Mouse (Mus musculus) C2C12 (cell line): ENCODE measurements around the gene Sema6c. TPM values are rescaled to one million over a fixed set of nuclear protein-coding genes. Genes with fewer than 3 reads are reported as not detected.
"Not testable (repeated sequence)": the region's sequence is repeated elsewhere in the genome, so short reads cannot be mapped to it uniquely, and the experiment has no call there.

Source experiments
- H3K27me3 ChIP-seq: one replicate; pipeline ENCODE4 v1.6.1; 2011; ENCODE audit not compliant: control insufficient read depth, insufficient read depth, insufficient read length
- H3K36me3 ChIP-seq: one replicate; pipeline ENCODE4 v1.6.1; 2011; ENCODE audit not compliant: control insufficient read depth, insufficient read depth
- H3K4me3 ChIP-seq: one replicate; pipeline ENCODE4 v1.5.1; 2011; ENCODE audit warnings: mild to moderate bottlenecking, control low read depth; ENCODE audit not compliant: poor library complexity, insufficient read depth, severe bottlenecking
- H3K79me2 ChIP-seq: one replicate; pipeline ENCODE4 v1.6.1; 2011; ENCODE audit not compliant: control insufficient read depth, insufficient read depth
- H3K79me3 ChIP-seq: one replicate; pipeline ENCODE4 v1.6.1; 2011; ENCODE audit warnings: low read depth, control low read depth
- H3ac ChIP-seq: one replicate; pipeline ENCODE3; 2011; ENCODE audit warnings: low read depth; ENCODE audit not compliant: control insufficient read depth, insufficient read length
- CEBPB ChIP-seq: IDR thresholded peaks from one replicate; pipeline ENCODE4 v1.6.1; 2011; ENCODE audit warnings: low read depth, mild to moderate bottlenecking, control low read depth, moderate library complexity
- CTCF ChIP-seq: IDR thresholded peaks from one replicate; pipeline ENCODE4 v1.5.1; 2011; ENCODE audit not compliant: control insufficient read depth, insufficient read depth, insufficient read length
- FOSL1 ChIP-seq: IDR thresholded peaks from one replicate; pipeline ENCODE4 v1.8.0; 2011; ENCODE audit warnings: mild to moderate bottlenecking, low read length; ENCODE audit not compliant: poor library complexity, insufficient read depth, severe bottlenecking
- MAX ChIP-seq: IDR thresholded peaks from one replicate; pipeline ENCODE4 v1.6.1; 2011; ENCODE audit warnings: mild to moderate bottlenecking, control low read depth
- MYOD1 ChIP-seq: IDR thresholded peaks from one replicate; pipeline ENCODE4 v1.6.1; 2011; ENCODE audit warnings: low read depth; ENCODE audit not compliant: control insufficient read depth, insufficient read length
- MYOG ChIP-seq: IDR thresholded peaks from one replicate; pipeline ENCODE4 v1.6.1; 2011; ENCODE audit not compliant: control insufficient read depth, insufficient read length; ENCODE audit errors: extremely low read depth
- USF1 ChIP-seq: IDR thresholded peaks from one replicate; pipeline ENCODE4 v1.6.1; 2011; ENCODE audit warnings: low read depth, mild to moderate bottlenecking, control low read depth, moderate library complexity
- polyA plus RNA-seq: library from polyadenylated mRNA; unstranded; fragments of >200 nt; fragmentation: generic; extraction: Trizol; gene quantifications from one replicate; pipeline ENCODE4 v1.2.1, GENCODE M21; 2012; ENCODE audit warnings: missing spikeins

Sema6c gene
- polyA plus RNA-seq, 1 experiment: 5.4 TPM

DNA sequence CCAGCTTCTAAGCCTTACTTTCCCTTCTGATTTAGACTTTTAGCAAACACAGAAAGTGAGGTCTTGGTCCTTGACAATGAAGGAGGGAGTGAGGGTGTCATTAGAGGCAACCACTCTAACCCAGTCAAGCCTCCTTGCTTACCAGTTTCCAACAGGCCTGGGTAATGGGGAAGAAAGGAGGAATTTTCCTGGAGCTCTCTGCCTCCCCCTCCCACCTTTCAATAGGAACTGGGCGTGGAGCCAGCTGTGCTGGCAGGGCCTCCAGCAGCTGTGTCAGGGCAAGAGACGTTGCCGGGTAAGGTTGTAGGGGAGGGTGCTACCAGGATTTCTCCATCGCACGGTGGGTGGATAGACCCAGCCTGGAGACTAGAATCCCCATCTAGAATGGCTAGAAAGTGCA is 35.3 kb upstream of the Sema6c start:
- Histone ChIP-seq H3K36me3 (peaks cover 38% of the 10 kb centered on the region), H3K27me3 (no peaks in the 10 kb centered on the region), H3K79me2 (no peaks in the 10 kb centered on the region), H3ac (no peak overlapping the region), H3K4me3 (no peak overlapping the region), H3K79me3 (no peaks in the 10 kb centered on the region)
- TF ChIP-seq MAX: no peak
- TF ChIP-seq CEBPB: no peak
- no peak for TF ChIP-seq FOSL1

DNA sequence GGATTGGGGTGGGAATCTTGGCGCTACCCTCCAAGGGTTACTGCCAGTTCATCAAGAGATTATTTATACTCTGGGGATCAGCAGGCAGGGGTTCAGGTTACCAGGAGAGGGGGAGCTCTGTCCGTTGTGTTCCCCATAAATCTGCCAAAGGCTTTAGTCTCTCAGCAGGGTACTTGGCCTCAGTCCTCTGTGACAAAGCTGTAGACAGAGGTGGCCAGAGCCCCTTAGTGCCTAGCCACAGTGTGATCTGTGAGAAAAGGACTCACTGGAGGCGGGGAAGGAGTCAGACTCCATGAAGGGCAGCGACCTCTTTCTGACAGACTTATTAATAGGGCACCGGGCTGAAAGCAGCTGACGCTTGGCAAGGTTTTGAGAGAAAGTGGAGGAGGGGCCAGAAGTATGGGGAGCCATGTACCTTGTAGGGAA is 31.0 kb upstream of the Sema6c start:
- Histone ChIP-seq H3K79me2 (peaks cover 5% of the 10 kb centered on the region), H3K36me3 (peaks cover 11% of the 10 kb centered on the region), H3K79me3 (no peaks in the 10 kb centered on the region), H3ac (no peak overlapping the region), H3K27me3 (no peaks in the 10 kb centered on the region), H3K4me3 (no peak overlapping the region)
- TF ChIP-seq MAX: no peak
- no peak for TF ChIP-seq MYOD1
- no peak for TF ChIP-seq CEBPB
- TF ChIP-seq MYOG: no peak
- TF ChIP-seq FOSL1: no peak
- no peak for TF ChIP-seq CTCF
- TF ChIP-seq USF1: no peak

DNA sequence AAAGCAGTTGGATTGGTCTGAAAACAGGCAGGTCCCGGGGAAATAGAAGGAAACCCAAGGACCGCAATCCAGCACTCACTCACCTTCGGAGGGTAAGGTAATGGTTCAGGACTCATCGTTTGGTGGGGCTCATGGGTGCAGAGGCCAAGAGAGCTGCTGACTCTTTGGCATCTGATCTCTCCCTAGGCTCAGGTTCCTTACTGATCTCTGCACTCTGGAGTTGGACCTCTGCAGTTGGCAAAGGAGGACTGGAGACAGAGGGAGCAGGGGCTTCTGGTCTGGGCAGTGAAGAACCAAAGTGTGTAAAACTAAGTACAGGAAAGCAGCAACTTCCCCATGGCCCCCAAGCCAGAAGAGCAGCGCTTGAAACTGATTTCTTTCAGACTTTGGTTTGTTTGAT is 30.2 kb upstream of the Sema6c start:
- H3K27me3 ChIP-seq: no peaks in the 10 kb centered on the region
- no peaks in the 10 kb centered on the region for H3K79me3 ChIP-seq
- peaks cover 3% of the 10 kb centered on the region for H3K36me3 ChIP-seq
- no peak overlapping the region for H3ac ChIP-seq
- peaks cover 5% of the 10 kb centered on the region for H3K79me2 ChIP-seq
- no peak overlapping the region for H3K4me3 ChIP-seq
- TF ChIP-seq MAX (no peak), FOSL1 (no peak), USF1 (no peak), MYOG (no peak), CTCF (no peak), CEBPB (no peak), MYOD1 (no peak)

DNA sequence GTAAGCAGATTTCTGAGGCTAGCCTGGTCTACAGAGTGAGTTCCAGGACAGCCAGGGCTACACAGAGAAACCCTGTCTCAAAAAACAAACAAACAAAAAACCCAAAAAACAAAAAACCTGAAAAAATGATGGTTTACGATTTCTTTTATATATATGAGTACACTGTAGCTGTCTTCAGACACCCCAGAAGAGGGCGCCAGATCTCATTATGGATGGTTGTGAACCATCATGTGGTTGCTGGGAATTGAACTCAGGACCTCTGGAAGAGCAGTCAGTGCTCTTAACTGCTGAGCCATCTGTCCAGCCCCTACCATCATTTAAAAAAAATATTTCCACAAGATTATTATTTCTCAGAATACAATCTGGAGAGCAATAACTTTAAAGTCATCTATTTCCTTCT is 27.9 kb upstream of the Sema6c start:
- H3ac ChIP-seq, H3K4me3 ChIP-seq, H3K27me3 ChIP-seq, H3K36me3 ChIP-seq, H3K79me2 ChIP-seq, H3K79me3 ChIP-seq: not testable (repeated sequence)

DNA sequence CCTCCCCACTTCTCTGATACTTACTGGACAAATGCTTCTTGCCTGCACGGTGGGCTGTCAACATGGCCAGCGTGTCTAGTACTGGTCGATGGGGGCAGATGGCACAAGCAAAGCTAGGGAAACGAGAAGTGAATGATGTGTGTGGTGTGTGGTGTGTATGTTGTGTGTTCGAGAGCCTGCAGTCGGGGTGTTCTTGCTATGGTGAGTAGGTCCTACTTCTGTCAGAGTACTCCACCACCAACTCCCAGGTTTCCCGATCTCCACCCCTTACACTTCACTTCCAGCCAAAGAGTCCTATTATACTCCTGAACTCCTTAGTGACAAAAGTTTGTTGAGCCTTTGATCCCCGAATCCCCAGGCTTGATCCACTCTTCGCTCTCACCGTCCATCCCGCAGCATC is 27.1 kb upstream of the Sema6c start:
- H3K36me3 ChIP-seq: no peaks in the 10 kb centered on the region
- peak overlapping the region; percentile 59 for H3K4me3 ChIP-seq
- no peak for TF ChIP-seq MAX
- TF ChIP-seq CEBPB: no peak
- TF ChIP-seq CTCF: no peak
- TF ChIP-seq MYOG: no peak
- TF ChIP-seq USF1: no peak
- no peak for TF ChIP-seq FOSL1
- no peak for TF ChIP-seq MYOD1
- no peaks in the 10 kb centered on the region for H3K27me3 ChIP-seq
- H3K79me2 ChIP-seq: peaks cover 5% of the 10 kb centered on the region
- H3K79me3 ChIP-seq: no peaks in the 10 kb centered on the region
- peak overlapping the region; percentile 72 for H3ac ChIP-seq

DNA sequence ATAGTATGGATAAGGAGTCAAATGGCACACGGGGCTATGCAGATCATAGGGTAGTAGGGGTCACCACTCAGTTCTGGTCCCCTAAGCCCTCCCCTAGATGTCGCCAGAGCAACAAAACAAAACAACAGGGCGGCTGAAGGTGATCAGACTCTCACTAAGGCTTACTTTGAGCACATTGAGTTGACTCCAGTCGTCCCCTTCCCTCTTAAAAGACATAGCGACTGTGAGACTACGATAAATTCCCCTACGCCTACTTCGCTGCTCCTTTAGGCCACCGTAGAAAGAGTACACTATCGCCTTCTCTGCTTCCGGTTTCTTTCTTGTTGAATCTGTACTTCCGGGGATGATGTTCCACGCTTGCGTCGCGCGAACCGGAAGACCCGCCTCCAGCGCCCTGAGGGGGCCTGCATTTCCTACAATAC is 26.6 kb upstream of the Sema6c start, which contains the start of the genes Scnm1 and Lysmd1:
Gene Scnm1, minus strand, starts transcription at position 332 of the 422 bp plus-strand sequence.
Gene Lysmd1, plus strand, starts transcription at position 409 of the 422 bp plus-strand sequence.
- H3K79me2 ChIP-seq: peaks cover 5% of the 10 kb centered on the region
- no peaks in the 10 kb centered on the region for H3K36me3 ChIP-seq
- no peaks in the 10 kb centered on the region for H3K27me3 ChIP-seq
- TF ChIP-seq CTCF (no peak), USF1 (no peak), MYOG (no peak), FOSL1 (no peak), MAX (no peak), CEBPB (no peak), MYOD1 (no peak)
- H3K79me3 ChIP-seq: no peaks in the 10 kb centered on the region
- peak within 1 kb of the TSS; percentile 59 for H3K4me3 ChIP-seq
- peak within 1 kb of the TSS; percentile 72 for H3ac ChIP-seq

DNA sequence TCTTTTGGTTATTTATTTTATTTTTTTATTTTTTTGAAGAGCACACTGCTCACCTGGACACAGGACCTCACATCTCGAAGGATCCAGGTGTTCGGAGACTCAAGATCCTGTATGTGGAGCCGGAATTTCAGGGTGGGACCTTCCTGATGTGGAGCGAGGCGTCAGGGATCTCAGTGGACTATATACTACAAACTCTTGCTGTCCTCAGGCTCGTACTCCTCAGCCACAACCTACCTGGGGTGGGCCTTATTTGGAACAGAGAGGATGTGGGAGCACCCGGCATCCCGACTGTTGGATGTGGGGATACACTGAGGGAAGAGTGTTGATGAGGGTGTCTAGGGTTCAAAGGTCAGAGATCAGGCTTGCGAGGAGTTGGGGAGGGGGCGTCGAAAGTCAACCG is 26.1 kb upstream of the Sema6c start:
- not testable (repeated sequence) for H3ac ChIP-seq, H3K79me2 ChIP-seq, H3K36me3 ChIP-seq, H3K4me3 ChIP-seq, H3K27me3 ChIP-seq, H3K79me3 ChIP-seq
